Mouse (Mus musculus): ENCODE data around the gene Clta. TPM values are rescaled to one million over a fixed set of nuclear protein-coding genes. Genes with fewer than 3 reads are reported as not detected.

Gene Clta
- polyA plus RNA-seq, 1 experiment: 440 TPM

- DNase-seq (ENCODE audit: extremely low spot score in 1 of 2, low spot score in 1 of 2): peak; percentile 86 to 94
These were observed 24.5 kb upstream of the Clta start for GRCm38 (mm10) chr4:43979746-43980145.

DNA sequence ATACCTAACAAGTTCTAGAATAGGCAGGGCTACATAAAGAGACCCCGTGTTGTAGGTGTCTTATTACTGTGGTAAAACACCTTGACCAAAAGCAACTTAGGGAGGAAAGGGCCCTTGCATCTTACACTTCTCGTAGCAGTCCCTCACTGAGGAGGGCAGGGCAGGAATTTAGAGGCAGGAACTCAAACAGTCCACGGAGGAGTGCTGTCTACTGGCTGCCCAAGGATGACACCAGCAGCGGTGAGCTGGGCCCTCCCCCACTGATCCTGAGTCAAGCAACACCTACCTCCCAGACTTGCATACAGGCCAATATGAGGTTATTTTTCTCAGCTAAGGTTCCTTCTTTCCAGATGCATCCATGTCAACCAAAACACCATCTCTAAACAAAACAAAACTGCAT, 24.0 kb upstream of the Clta start:
- no peak for DNase-seq (ENCODE audit: extremely low spot score in 1 of 2, low spot score in 1 of 2)

DNA sequence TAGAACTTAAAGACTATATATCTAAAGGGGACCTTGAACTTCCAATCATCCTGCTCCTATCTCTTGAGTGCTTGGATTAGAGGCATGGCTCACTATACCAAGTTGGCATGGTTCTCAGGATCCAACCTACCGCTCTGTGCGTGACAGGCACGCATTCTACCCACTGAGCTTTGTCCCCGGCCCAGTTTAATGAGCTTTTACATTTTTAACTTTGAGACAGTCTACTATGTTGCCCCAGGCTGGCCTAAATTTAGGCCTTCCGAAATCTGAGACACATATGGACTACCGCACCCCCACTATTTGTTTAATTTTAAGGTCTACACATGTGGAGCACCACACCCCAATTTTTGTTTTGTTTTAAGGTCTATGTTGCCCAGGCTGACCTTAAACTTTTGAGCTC, 23.4 kb upstream of the Clta start:
- no peak for DNase-seq (ENCODE audit: extremely low spot score in 1 of 2, low spot score in 1 of 2)

- no peak for DNase-seq (ENCODE audit: extremely low spot score in 1 of 2, low spot score in 1 of 2)
These were observed 23.0 kb upstream of the Clta start for GRCm38 (mm10) chr4:43981251-43981650.

GRCm38 (mm10) chr4:43982053-43982732, 22.1 kb upstream of the Clta start:
- DNase-seq (ENCODE audit: extremely low spot score in 1 of 2, low spot score in 1 of 2): peak; percentile 80 to 98

DNA sequence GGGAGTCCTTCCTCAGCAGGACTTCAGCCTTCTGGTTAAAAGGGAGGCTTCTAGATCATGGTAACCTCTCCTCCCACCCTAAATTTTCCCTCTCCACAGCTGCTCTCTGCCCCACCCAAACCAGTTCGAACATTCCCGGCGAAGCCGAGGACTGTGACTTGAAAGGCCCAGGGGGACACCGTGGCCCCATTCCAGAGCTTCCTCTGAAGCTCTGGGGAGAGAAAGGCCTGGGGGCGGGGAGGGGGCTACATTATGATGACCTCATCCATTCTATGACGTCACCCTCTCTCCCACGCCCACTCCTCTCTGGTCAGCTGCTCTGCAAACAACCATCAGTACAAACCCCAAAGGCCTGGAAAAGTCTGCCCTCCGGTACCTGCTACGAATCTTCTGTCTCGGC, 21.1 kb upstream of the Clta start, which contains the start of gene Ccin:
Gene Ccin, plus strand, starts transcription at position 303 of the 400 bp plus-strand sequence.
- DNase-seq (ENCODE audit: extremely low spot score in 1 of 2, low spot score in 1 of 2): no peak

- no peak for DNase-seq (ENCODE audit: extremely low spot score in 1 of 2, low spot score in 1 of 2)
These were observed 20.5 kb upstream of the Clta start for GRCm38 (mm10) chr4:43983756-43984155.

DNA sequence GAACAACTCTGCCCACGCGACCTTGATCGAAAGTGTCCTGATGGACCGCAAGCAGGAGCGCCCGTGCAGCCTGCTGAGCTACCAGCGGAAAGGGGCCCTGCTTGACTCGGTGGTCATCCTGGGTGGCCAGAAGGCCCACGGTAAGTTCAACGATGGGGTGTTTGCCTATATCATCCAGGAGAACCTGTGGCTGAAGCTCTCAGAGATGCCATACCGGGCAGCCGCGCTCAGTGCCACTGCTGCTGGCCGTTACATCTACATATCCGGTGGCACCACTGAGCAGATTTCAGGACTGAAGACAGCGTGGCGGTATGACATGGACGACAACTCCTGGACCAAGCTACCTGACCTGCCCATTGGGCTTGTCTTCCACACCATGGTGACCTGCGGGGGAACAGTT, 19.9 kb upstream of the Clta start:
- DNase-seq (ENCODE audit: extremely low spot score in 1 of 2, low spot score in 1 of 2): no peak

- no peak for DNase-seq (ENCODE audit: extremely low spot score in 1 of 2, low spot score in 1 of 2)
These were observed 15.3 kb upstream of the Clta start for GRCm38 (mm10) chr4:43988976-43989375.

GRCm38 (mm10) chr4:43993072-43993471, 11.2 kb upstream of the Clta start:
- no peak for DNase-seq (ENCODE audit: extremely low spot score in 1 of 2, low spot score in 1 of 2)

GRCm38 (mm10) chr4:43994342-43994741, 9.9 kb upstream of the Clta start:
- DNase-seq (ENCODE audit: extremely low spot score in 1 of 2, low spot score in 1 of 2): no peak

GRCm38 (mm10) chr4:44003622-44004021, 630 bp upstream of the Clta start:
- no peak for DNase-seq (ENCODE audit: extremely low spot score in 1 of 2, low spot score in 1 of 2)

GRCm38 (mm10) chr4:44004623-44005409, 564 bp downstream of the Clta start:
- DNase-seq (ENCODE audit: extremely low spot score in 1 of 2, low spot score in 1 of 2): no peak

GRCm38 (mm10) chr4:44010176-44010575, 5.9 kb downstream of the Clta start:
- no peak for DNase-seq (ENCODE audit: extremely low spot score in 1 of 2, low spot score in 1 of 2)

- DNase-seq (ENCODE audit: extremely low spot score in 1 of 2, low spot score in 1 of 2): no peak
These were observed 6.6 kb downstream of the Clta start for GRCm38 (mm10) chr4:44010893-44011292.

DNA sequence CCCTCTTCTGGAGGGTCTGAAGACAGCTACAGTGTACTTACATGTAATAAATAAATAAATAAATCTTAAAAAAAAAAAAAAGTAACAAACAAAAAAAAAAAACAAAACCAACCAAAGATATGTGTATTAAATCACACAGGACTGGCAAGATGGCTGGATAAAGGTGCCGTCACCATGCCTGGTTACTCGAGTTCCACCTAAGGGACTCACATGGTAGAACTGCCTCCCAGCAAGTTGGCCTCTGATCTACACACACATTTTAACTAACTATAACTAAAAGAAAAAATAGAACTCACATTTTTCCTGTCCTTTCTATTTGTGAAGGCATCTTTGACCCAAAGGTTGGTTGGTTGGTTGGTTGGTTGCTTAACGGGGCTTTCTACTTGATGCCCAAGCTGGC, 7.5 kb downstream of the Clta start:
- DNase-seq (ENCODE audit: extremely low spot score in 1 of 2, low spot score in 1 of 2): no peak

GRCm38 (mm10) chr4:44012376-44013367, 8.4 kb downstream of the Clta start:
- DNase-seq (ENCODE audit: extremely low spot score in 1 of 2, low spot score in 1 of 2): peak; percentile 94 to 96

- DNase-seq (ENCODE audit: extremely low spot score in 1 of 2, low spot score in 1 of 2): no peak
These were observed 9.3 kb downstream of the Clta start for GRCm38 (mm10) chr4:44013391-44014070.

DNA sequence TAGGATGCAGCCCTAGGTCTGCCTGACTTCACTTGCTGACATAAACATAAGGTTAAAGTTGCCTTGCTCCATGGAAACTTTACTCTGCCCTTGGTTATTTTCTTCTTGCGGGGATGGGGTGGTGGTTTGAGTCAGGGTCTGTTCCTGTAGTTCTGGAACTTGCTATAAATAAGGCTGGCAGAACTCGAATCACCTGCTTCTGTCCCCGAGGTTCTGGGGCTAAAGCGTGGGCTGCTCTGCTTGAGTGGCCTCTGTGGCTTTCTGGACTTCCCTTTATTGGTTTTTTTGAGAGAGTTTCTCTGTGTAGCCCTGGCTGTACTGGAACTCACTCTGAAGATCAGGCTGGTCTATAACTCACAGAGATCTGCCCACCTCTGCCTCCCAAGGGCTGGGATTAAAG, 11.8 kb downstream of the Clta start:
- DNase-seq (ENCODE audit: extremely low spot score in 1 of 2, low spot score in 1 of 2): no peak

- DNase-seq (ENCODE audit: extremely low spot score in 1 of 2, low spot score in 1 of 2): no peak
These were observed 12.5 kb downstream of the Clta start for GRCm38 (mm10) chr4:44016791-44017190.

All from frontal cortex, adult 2 months (tissue).